Mouse (Mus musculus): ENCODE measurements around the gene Lect2. TPM values are rescaled to one million over a fixed set of nuclear protein-coding genes. Genes with fewer than 3 reads are reported as not detected.

Lect2 gene
- total RNA-seq, 2 experiments from 2014 or later, result not detected

GRCm38 (mm10) chr13:56556701-56557100 lies 8.4 kb upstream of the Lect2 start:
- DNase-seq (ENCODE audit: low spot score in 2 of 2), result no peak

DNA sequence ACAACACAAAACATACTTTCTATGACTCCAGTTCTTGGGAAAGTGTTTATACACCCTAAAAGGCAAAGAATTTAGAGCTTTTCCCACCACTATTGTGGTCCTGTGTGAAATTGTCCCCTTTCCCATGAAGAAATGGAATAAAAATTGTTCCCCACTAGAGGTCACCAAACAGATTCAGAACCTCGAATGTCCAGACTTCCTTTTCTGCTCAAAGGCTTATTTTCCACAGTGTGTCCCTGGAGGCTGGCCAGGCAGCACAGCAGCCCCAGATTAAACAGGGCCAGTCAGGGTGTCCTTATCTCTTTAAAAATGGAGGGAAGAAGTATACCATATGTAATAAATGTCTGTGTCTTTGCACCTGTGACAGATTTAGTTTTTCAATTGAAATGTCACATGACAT lies 7.7 kb upstream of the Lect2 start:
- DNase-seq (ENCODE audit: low spot score in 2 of 2), result peak in 1 of 2 experiments; percentile 43

- DNase-seq (ENCODE audit: low spot score in 2 of 2), result peak; percentile 8 to 39
Observed at GRCm38 (mm10) chr13:56554409-56554808, 6.1 kb upstream of the Lect2 start.

GRCm38 (mm10) chr13:56553923-56554322 lies 5.6 kb upstream of the Lect2 start:
- DNase-seq (ENCODE audit: low spot score in 2 of 2), result no peak

- DNase-seq (ENCODE audit: low spot score in 2 of 2), result no peak
Observed at GRCm38 (mm10) chr13:56551661-56552060, 3.4 kb upstream of the Lect2 start.

DNA sequence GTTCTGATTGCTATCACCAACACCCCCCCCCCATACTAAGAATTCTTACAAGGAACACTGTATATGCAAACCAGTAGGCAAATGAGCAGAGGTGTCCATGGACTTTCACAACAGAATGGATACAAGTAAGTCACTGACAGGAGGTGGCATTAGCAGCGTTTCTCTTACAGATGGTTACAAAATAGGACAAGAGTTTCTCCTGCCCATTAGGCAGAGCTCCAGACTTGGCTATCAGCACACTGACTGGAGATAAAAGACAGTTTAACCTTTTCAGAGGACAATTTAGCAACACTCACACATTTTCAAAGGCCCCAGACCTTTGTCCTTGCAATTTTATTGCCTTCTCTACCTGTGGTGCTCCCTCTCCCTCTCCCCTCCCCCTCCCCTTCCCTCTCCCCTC lies 2.3 kb upstream of the Lect2 start:
- DNase-seq (ENCODE audit: low spot score in 2 of 2), result no peak

- DNase-seq (ENCODE audit: low spot score in 2 of 2), result no peak
Observed at GRCm38 (mm10) chr13:56549364-56549763, 1.1 kb upstream of the Lect2 start.

DNA sequence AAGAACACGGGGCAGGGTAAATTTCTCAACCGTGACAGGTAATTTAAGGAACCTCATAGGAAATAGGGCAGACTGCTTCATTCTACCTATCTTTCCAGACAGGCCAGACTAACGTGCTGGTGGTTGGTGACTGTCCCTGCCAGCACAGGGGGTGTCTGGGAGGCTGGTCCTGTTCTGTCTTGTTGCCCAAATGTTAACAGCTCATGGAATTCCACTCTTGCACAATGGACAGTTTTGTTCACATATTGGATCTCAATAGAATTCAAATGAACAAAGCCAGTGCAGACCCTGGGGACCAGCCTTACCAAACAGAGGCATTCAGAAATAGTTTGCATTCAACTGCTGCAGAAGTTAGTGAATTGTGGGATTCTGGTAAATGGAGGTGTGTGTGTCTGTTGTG lies 3.3 kb downstream of the Lect2 start:
- DNase-seq (ENCODE audit: low spot score in 2 of 2), result no peak

GRCm38 (mm10) chr13:56543805-56544204 lies 4.5 kb downstream of the Lect2 start:
- DNase-seq (ENCODE audit: low spot score in 2 of 2), result no peak

- DNase-seq (ENCODE audit: low spot score in 2 of 2), result peak in 1 of 2 experiments; percentile 37
Observed at GRCm38 (mm10) chr13:56539846-56540245, 8.5 kb downstream of the Lect2 start.

GRCm38 (mm10) chr13:56537026-56537425 lies 11.3 kb downstream of the Lect2 start:
- no peak for DNase-seq (ENCODE audit: low spot score in 2 of 2)

DNA sequence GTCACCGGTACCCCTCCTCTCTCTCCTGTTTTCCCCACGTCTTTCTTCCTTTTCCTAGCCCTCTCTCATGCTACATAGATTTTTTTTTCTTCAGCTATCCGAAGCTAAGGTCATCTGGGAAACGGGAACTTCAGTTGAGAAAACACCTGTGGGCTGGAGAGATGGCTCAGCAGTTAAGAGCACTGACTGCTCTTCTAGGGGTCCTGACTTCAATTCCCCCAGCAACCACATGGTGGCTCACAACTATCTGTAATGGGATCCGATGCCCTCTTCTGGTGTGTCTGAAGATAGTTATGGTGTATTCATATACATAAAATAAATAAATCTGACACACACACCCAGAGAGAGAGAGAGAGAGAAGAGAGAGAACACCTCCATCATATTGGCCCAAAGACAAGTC lies 12.7 kb downstream of the Lect2 start:
- DNase-seq (ENCODE audit: low spot score in 2 of 2), result no peak

GRCm38 (mm10) chr13:56534931-56535330 lies 13.4 kb downstream of the Lect2 start:
- DNase-seq (ENCODE audit: low spot score in 2 of 2), result no peak

DNA sequence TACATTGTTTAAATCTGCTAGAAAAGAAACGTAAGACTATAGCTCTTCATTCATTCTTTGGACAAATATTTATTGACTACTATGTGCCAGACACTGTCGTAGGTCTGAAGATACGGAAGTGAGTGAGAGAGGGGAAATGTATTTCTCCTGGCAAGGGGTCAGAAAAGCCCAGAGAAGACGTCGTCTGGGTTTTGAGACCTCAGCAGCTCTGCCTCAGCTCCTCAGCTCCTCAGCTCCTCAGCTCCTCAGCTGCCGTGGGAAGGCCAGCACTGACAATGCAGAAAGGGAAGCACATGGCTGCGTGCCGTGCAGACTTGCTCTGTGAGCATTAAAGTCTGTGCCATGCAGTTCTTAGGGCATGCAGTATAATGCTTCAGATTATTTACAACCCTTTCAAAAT lies 18.6 kb downstream of the Lect2 start:
- no peak for DNase-seq (ENCODE audit: low spot score in 2 of 2)

DNA sequence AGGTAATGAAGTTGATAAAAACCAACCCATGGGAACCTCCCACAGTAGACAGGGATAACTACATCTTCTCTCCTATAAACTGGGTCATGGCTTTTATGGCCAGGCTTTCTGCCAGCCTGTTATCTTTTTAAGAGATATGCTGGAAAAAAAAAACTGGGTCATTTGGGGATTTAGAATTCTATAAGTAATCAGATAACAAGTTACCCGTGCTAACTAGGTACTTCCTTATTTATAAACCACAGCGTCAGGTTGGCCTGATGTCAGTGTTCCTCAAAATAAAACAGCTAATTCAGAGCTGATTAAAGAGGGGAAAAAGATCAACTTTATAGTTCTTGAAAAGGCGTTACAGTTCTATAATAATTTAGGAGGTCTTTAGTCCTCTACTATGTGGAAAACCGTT lies 19.3 kb downstream of the Lect2 start:
- no peak for DNase-seq (ENCODE audit: low spot score in 2 of 2)

- DNase-seq (ENCODE audit: low spot score in 2 of 2), result no peak
Observed at GRCm38 (mm10) chr13:56528281-56528680, 20.0 kb downstream of the Lect2 start.

DNA sequence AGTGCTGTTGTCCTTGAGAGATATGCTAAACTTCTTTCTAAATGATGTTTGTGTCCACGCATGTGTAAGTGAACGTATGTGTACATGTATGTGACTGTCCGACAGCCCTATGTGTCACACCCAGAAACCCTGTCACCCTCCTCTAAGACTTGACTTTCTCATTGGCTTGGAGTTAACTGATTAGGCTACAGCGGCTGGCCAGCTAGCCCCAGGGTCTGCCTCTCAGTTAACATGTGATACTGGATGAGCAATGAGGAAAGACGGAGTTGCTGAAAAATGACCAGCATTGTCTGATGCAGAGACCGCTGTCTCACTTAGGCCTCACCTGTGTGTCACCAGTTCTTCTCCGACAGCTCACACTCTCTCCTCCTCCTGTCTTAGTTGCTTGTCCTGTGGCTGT lies 20.5 kb downstream of the Lect2 start:
- DNase-seq (ENCODE audit: low spot score in 2 of 2), result no peak

DNA sequence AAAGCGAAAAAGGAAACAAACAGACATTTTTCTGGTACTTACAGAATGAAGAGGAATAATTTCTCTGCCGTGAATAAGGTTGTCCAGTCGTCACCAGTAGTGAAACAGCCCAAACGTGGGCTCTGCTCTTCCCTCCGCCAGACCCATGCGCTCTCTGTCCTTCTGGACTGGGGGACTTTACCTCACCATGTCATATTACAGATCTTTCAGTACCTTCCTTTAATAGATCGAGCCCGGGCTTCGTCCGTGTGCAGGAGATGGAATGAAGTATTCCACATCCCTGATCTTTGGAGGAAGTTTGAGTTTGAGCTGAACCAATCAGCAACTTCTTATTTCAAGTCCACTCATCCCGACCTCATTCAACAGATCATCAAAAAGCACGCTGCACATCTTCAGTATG lies 21.4 kb downstream of the Lect2 start:
- no peak for DNase-seq (ENCODE audit: low spot score in 2 of 2)

- no peak for DNase-seq (ENCODE audit: low spot score in 2 of 2)
Observed at GRCm38 (mm10) chr13:56522821-56523167, 25.5 kb downstream of the Lect2 start.

GRCm38 (mm10) chr13:56522081-56522820 lies 26.1 kb downstream of the Lect2 start, which contains the start of gene Fbxl21:
Fbxl21 (plus strand) TSS chr13:56522472.
- DNase-seq (ENCODE audit: low spot score in 2 of 2), result peak; percentile 88 to 93

- no peak for DNase-seq (ENCODE audit: low spot score in 2 of 2)
Observed at GRCm38 (mm10) chr13:56516816-56517215, 31.5 kb downstream of the Lect2 start.

GRCm38 (mm10) chr13:56516311-56516710 lies 32.0 kb downstream of the Lect2 start:
- no peak for DNase-seq (ENCODE audit: low spot score in 2 of 2)

- no peak for DNase-seq (ENCODE audit: low spot score in 2 of 2)
Observed at GRCm38 (mm10) chr13:56513595-56513994, 34.7 kb downstream of the Lect2 start.

Data from layer of hippocampus, adult 18-20 months (tissue).